Mouse (Mus musculus) cerebellum, postnatal 25 days (tissue): ENCODE measurements at regions not wholly inside any gene's neighbourhood (a gene's known extent, or its start where the extent isn't known, plus 50 kb on each side); places are given as distances from the start of the nearest gene placed in this dataset.
"Not testable (repeated sequence)": the region's sequence is repeated elsewhere in the genome, so short reads cannot be mapped to it uniquely, and the experiment has no call there.

Source experiments
- DNase-seq, 2 experiments: peaks; one replicate each; pipeline ENCODE4 v3.0.0; 2021; ENCODE audit warnings: mixed read lengths in 2 of 2

- DNase-seq = no peak
These were observed 143.5 kb downstream of the Cdca7 start for GRCm38 (mm10) chr2:72619446-72619845.

- DNase-seq = no peak
These were observed 144.3 kb downstream of the Cdca7 start for GRCm38 (mm10) chr2:72620182-72620652.

GRCm38 (mm10) chr2:72627915-72628314 is 152.0 kb downstream of the Cdca7 start:
- peak; percentile 36 to 67 for DNase-seq

- no peak for DNase-seq
These were observed 152.9 kb downstream of the Cdca7 start for GRCm38 (mm10) chr2:72628626-72629470.

GRCm38 (mm10) chr2:72629691-72630461 is 153.9 kb downstream of the Cdca7 start:
- no peak for DNase-seq

- peak in 1 of 2 experiments; percentile 11 for DNase-seq
These were observed 162.1 kb downstream of the Cdca7 start for GRCm38 (mm10) chr2:72637881-72638620.

GRCm38 (mm10) chr2:72639022-72639421 is 163.1 kb downstream of the Cdca7 start:
- no peak for DNase-seq

- DNase-seq = no peak
These were observed 165.3 kb downstream of the Cdca7 start for GRCm38 (mm10) chr2:72641228-72641627.

GRCm38 (mm10) chr2:72644151-72644843 is 168.3 kb downstream of the Cdca7 start:
- no peak for DNase-seq

- no peak for DNase-seq
These were observed 171.7 kb downstream of the Cdca7 start for GRCm38 (mm10) chr2:72647642-72648041.

GRCm38 (mm10) chr2:72648294-72648693 is 172.3 kb downstream of the Cdca7 start:
- DNase-seq = no peak

- no peak for DNase-seq
These were observed 179.9 kb downstream of the Cdca7 start for GRCm38 (mm10) chr2:72655864-72656263.

GRCm38 (mm10) chr2:72657101-72657920 is 181.4 kb downstream of the Cdca7 start:
- no peak for DNase-seq

- DNase-seq = no peak
These were observed 186.4 kb downstream of the Cdca7 start for GRCm38 (mm10) chr2:72662396-72662795.

- DNase-seq = no peak
These were observed 187.2 kb downstream of the Cdca7 start for GRCm38 (mm10) chr2:72662979-72663780.

- DNase-seq = not testable (repeated sequence)
These were observed 191.4 kb downstream of the Cdca7 start for GRCm38 (mm10) chr2:72667396-72667795.

- DNase-seq = no peak
These were observed 197.2 kb downstream of the Cdca7 start for GRCm38 (mm10) chr2:72672908-72673901.

- no peak for DNase-seq
These were observed 198.3 kb downstream of the Cdca7 start for GRCm38 (mm10) chr2:72674229-72674628.

GRCm38 (mm10) chr2:72674856-72675440 is 199.0 kb downstream of the Cdca7 start:
- DNase-seq = no peak
